Mouse (Mus musculus) spleen, postnatal 14 days (tissue): ENCODE data around the gene Tmem132b.

ENCODE experiments used
- DNase-seq, 2 experiments: peaks; one replicate each; pipeline ENCODE4 v3.0.0; 2021 to 2022; ENCODE audit warnings: low spot score in 2 of 2

Tmem132b gene

DNA sequence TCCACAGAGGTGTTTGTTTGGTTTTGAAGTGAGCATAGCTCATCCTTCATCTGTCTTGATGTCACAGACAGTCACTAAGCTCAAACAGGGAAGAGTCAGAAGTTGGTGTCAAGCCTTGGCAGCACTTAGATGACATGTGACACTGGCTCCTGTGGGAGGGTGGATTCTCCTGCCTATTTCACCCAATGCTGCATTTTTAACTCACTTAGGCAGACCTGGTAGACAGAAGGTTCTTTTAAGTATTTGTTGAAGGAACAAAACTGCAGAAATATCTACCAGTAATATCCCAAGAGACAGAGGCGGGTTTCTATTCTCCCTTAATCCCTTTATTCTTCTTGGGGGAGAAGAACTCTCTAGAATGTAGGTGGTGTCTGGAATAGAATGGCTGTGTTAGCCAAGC, 226.9 kb downstream of the Tmem132b start:
- DNase-seq = no peak

DNA sequence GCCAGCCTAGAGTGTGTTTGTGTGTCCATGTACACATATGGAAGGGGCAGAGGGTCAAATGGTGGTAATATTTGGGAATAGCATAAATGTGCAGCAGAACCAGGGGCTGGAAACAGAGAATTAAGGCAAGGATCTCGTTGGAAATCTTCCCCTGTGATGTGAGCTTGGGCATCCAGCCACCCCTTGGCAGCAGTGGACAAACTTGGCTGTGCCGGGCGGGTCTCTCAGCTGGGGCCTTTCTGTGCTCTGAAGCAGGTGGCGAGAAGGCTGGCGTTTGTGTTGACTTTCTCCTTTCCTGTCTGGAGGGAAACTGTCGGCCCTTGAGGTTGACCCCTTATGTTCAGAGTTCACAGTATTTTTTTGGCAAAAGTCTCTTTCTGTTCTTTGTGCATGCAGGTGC, 235.4 kb downstream of the Tmem132b start:
- no peak for DNase-seq

DNA sequence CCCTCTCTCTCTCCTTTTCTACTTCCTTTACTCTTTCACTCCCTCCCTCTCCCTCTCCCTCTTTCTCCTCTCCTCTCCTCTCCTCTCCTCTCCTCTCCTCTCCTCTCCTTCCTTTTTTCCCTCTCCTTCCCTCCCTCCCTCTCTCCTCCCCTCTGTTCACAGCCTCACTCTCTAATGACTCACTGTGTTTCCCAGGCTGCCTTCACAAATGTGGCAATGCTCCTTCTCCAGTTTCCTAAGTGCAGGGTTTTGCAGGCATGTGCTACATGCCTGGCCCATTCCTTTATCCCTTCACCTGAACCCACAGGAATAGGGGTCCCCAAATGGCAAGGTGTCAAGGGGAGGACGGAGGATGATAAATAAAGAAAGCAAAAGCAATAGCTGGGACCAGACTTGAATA, 236.4 kb downstream of the Tmem132b start:
- no peak for DNase-seq

DNA sequence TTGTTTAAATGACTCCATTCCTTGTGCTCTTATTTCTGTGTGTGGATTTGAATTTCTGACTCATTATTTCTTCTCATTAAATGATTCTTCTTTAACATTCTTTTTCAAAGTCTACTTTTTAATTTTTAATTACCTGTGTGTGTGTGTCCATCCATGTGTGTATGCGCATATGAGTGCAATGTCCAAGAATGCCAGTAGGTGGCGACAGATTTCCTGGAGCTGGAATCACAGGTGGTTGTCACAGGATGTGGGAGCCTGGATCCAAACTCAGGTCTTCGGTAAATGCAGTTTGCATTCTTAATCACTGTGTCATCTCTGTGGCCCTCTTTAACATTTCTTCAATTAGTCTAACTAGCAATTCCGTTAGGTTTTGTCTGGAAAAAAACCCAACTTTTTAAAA, 240.7 kb downstream of the Tmem132b start:
- no peak for DNase-seq

DNA sequence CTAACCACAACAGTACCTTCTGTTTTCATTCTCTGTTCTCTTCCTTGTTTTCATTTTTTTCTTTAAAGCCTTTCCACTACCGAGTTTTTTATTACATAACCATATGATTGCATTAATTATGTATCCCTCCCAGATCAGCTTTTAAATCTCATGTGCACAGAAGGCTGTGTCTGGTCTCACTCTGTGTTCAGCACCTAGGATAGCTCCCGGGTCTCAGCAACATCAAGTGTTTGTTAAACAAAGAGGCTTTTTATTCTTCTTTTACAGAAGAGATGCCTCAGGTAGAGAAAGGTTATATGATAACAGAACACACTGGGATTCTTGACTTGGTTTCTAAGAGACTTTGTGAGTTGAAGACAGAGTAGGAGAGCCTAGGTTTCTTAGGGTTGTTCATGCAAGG, 241.2 kb downstream of the Tmem132b start:
- DNase-seq = no peak

DNA sequence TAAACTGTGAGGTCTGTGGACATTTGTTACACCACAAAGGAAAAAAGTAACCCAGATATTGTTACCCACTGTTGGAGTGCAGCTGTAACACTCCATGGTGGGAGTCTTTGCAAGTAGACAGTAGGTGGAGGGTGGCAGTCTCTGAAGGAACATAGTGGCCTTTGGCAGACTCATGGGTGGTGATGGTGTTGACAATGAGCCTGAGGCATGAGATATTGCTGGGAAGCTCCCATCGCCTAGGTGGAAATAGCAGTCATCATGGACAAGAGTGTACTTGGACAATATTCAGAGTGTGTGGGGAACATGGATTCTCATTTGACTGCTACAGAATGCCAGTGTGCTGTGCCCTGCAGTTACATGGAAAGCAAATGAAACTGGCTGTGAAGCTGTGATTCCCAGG, 248.8 kb downstream of the Tmem132b start:
- DNase-seq = no peak

DNA sequence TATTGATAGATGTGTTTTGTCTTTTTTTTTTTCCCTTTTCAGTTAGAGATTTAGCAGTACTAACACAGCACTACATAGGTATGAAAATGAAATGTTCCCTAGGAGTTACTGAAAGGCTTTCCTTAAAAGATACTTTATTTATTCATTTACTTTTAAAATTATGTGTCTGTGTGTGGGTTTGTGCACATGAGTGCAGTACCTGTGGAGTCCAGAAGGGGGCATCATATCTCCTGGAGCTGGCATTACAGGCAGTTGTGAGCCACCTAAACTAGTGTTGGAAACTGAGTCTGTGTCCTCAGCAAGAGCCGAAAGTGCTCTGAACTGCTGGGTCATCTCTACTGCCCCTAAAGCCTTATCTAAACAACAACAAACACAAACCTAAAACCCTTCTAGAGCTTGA, 261.1 kb downstream of the Tmem132b start:
- no peak for DNase-seq

DNA sequence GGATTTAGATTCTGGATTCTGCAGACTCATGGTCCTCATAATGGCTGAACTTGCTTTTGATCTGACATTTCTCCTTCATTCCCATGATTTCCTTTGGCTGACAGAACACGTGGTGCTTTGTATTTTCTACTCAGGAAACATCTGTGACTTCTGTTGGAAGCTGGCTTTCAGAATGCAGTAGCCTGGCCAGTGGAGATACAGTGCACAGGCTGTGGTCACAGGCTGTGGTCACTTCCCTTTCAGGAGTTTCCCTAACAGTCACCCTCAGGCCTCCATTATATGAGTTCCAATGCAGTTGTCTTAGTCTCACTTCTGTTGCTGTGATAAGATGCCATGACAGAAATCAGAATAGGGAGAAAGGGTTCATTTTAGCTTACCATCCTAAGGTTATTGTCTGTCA, 262.7 kb downstream of the Tmem132b start:
- no peak for DNase-seq

DNA sequence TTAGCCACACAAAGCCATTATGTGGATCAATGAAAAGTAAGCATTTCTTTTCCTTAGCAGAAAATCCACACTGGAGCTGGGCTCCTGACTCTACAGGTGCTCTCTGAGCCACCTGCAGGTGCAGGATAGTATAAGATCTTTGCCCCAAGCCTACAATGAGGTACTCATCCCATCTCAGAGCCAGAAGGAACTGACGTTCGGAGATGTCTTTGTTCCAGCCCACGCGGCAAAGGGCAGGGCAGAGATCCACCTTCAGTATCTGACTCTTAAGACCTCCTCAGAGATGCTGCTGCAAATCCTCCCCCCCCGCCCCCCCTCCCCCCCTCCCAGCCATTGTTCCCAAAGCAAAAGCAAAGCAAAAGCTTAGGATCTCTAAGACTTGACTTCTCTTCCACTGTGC, 268.0 kb downstream of the Tmem132b start:
- no peak for DNase-seq

DNA sequence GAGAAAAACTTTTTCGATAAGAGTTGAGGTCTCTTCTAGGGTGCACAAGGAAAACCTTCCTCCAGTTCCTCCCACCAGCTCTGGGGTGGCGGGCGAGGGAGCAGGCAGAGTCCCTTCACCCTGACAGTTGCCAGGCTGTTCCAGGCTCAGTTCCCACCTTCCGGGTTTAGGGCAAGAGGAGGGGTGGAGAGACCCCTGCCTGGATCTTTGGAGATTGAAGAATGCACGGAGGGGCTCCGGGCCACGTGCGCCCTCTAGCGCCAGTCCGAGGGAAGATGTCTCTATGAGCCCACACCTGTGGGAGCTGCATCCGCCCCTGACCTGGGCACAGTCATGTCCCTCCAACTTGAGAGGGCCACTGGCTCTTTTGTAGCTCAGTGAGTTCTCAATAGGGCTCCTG, 268.5 kb downstream of the Tmem132b start:
- DNase-seq = no peak

DNA sequence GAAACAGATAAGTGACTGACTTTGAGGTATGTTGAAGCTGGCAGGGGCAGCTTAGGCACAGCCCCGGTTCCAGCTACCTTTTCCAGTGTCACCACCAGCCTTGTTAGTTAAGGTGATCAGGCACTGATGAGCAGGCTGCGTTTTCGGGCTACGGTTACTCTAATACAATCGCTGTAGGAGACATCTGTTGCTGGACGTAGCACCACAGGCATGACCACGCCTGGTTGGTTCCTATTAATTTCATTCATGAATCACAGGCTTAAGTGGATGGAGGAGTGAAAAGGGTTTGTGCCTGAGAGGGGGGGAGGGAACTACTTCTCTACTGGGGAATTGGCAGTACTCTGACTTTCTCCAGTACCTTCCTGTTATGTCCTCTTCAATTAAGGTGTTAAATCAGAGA, 271.2 kb downstream of the Tmem132b start:
- DNase-seq = no peak

DNA sequence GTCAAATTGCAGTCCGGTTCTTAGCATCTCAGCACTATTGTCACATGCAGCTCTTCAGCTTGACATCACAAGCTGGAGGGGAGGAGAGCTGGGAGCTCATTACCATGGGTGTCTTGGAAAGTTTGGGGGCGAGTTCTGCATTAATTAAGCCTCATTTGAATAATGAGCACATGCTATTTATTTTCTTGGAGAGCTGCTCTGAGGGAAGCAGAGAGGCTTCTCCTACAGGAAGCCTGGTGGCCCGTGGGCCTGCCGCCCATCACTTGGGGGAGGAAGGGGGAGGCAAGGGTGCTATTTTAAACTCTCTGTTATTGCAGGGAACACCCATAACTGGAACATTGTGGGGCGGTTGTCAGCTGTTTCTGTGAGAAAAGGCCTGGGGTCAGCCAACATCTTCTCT, 273.8 kb downstream of the Tmem132b start:
- DNase-seq = no peak

DNA sequence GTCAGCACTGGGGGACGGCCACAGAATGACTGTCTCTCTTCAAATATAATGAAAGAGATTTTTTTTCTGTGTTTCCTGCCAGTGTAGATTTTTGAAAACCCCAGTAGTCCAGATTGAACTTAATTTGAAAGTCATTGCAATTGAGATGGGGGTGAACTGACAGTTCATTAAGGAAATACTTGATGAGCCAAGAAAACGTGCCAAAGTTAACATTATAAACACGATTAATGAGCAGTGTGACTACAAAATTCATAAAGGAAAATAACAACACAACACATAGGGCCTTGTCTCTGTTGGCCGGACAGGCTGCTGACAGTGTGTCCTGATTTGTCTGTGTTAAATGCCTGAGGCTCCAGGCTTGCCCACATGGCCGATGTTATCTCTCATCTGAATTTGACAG, 276.3 kb downstream of the Tmem132b start:
- DNase-seq = no peak

DNA sequence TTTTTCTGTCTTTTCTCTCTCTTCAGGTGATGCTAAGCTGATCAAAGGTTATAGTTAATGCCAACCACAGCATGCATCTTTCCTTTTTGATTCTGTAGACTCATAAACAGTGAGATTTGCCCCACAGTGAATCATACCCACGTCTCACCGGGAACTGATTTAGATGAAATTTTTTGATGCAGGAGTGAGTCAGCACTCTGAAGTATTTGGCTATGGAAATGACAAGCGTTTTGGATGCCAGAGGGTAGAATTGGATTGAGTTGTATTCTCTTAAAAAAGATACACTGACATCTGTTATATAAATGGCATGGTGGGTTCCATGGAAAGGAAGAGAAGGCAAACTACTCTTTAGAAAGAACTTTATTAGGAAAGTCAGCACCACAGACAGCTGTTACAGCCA, 297.8 kb downstream of the Tmem132b start:
- no peak for DNase-seq

DNA sequence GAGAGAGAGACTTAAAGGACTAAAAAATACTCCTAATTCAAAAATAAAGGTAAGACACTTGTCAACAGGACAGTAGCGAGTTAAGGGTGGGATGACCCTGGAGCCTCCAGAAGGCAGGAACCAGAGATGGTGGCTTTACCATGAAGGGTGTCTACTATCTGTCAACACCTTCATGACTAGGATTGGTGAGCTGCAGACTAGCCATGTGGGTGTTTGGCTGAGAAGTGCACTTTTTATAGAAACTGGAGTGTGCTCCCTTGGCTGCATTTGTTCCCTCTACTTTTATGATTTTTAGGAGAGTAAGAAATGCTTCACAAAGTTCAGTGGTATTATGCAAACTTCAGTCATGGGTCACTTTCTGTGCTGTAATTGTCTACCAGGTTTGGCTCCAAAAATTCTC, 304.3 kb downstream of the Tmem132b start:
- no peak for DNase-seq

DNA sequence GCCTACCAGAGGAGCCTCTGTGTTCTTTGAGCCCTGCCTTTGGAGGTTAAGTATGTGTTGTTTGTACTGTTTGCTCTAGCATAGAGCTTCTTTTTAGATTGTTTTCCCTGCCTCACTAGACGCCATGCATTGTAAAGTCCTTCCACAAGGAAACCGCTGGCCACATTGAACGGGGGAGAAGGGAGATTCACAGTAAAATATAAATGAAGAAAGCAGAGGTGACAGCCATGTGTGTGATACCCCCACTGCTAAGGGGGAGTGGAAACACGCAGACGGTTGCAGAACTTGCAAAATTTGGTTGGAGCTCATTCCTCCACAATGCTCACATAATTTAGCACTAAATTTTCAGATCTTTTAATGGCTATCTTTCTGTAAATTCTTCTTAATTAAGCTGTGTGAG, 305.2 kb downstream of the Tmem132b start:
- DNase-seq = no peak
